Mouse (Mus musculus): ENCODE measurements at regions not wholly inside any gene's neighbourhood (a gene's known extent, or its start where the extent isn't known, plus 50 kb on each side); places are given as distances from the start of the nearest gene placed in this dataset.
"Not testable (repeated sequence)": the region's sequence is repeated elsewhere in the genome, so short reads cannot be mapped to it uniquely, and the experiment has no call there.

- no peaks in the 10 kb centered on the region for H3K27me3 ChIP-seq (replicated peaks)
- H3K4me1 ChIP-seq: 0 out of 2 replicates have a peak, but pooled peaks cover 5% of the 10 kb centered on the region
- H3K27ac ChIP-seq: no peak overlapping the region
- no peaks in the 10 kb centered on the region for H3K9me3 ChIP-seq
- no peaks in the 10 kb centered on the region for H3K36me3 ChIP-seq (replicated peaks)
- no peak overlapping the region for H3K4me3 ChIP-seq
- 28% methylated on average over 5 of the region's 5 CpGs for WGBS
- no peak for ATAC-seq (replicated peaks)
- no peak overlapping the region for H3K9ac ChIP-seq
- H3K4me2 ChIP-seq: no peak overlapping the region
Observed at GRCm38 (mm10) chr6:101669118-101669845, 291.6 kb upstream of the Pdzrn3 start.

- Histone ChIP-seq H3K4me3 (no peak overlapping the region), H3K36me3 (replicated peaks) (no peaks in the 10 kb centered on the region), H3K27me3 (replicated peaks) (no peaks in the 10 kb centered on the region), H3K27ac (no peak overlapping the region), H3K9me3 (no peaks in the 10 kb centered on the region), H3K9ac (no peak overlapping the region), H3K4me2 (no peak overlapping the region), H3K4me1 (no peaks in the 10 kb centered on the region)
- no peak for ATAC-seq (replicated peaks)
- 91% methylated on average over 6 of the region's 6 CpGs for WGBS
Observed at GRCm38 (mm10) chr6:101654351-101654750, 276.7 kb upstream of the Pdzrn3 start.

GRCm38 (mm10) chr6:101650348-101650747 is 272.7 kb upstream of the Pdzrn3 start:
- ATAC-seq (replicated peaks): not testable (repeated sequence)

GRCm38 (mm10) chr6:101617295-101617694 is 239.6 kb upstream of the Pdzrn3 start:
- no peak overlapping the region for H3K27ac ChIP-seq
- ATAC-seq (replicated peaks): no peak

More at GRCm38 (mm10) chr6:101650348-101650747, 272.7 kb upstream of the Pdzrn3 start:
- not testable (repeated sequence) for H3K36me3 ChIP-seq (replicated peaks); H3K4me3 ChIP-seq; H3K4me1 ChIP-seq; H3K27me3 ChIP-seq (replicated peaks); H3K27ac ChIP-seq; H3K4me2 ChIP-seq; H3K9me3 ChIP-seq; H3K9ac ChIP-seq
- 5% methylated on average over 5 of the region's 6 CpGs for WGBS

GRCm38 (mm10) chr6:101616776-101617175 is 239.1 kb upstream of the Pdzrn3 start:
- Histone ChIP-seq H3K27ac (no peak overlapping the region), H3K4me2 (no peak overlapping the region), H3K36me3 (replicated peaks) (no peaks in the 10 kb centered on the region), H3K27me3 (replicated peaks) (no peaks in the 10 kb centered on the region), H3K4me3 (no peak overlapping the region), H3K9ac (no peak overlapping the region), H3K4me1 (no peaks in the 10 kb centered on the region), H3K9me3 (no peaks in the 10 kb centered on the region)
- ATAC-seq (replicated peaks): 0 out of 2 replicates have a peak, but pooled peaks have one; percentile 70
- WGBS: 37% methylated on average over 3 of the region's 3 CpGs

More at GRCm38 (mm10) chr6:101617295-101617694, 239.6 kb upstream of the Pdzrn3 start:
- H3K9me3 ChIP-seq: no peaks in the 10 kb centered on the region
- no peaks in the 10 kb centered on the region for H3K27me3 ChIP-seq (replicated peaks)
- H3K4me3 ChIP-seq: no peak overlapping the region
- no peaks in the 10 kb centered on the region for H3K4me1 ChIP-seq
- H3K4me2 ChIP-seq: no peak overlapping the region
- no peaks in the 10 kb centered on the region for H3K36me3 ChIP-seq (replicated peaks)
- WGBS: 54% methylated on average over 1 of the region's 1 CpGs
- H3K9ac ChIP-seq: no peak overlapping the region

GRCm38 (mm10) chr6:101609015-101609414 is 231.3 kb upstream of the Pdzrn3 start:
- Histone ChIP-seq H3K4me1 (no peaks in the 10 kb centered on the region), H3K27me3 (replicated peaks) (no peaks in the 10 kb centered on the region), H3K27ac (no peak overlapping the region), H3K4me3 (no peak overlapping the region), H3K9me3 (no peaks in the 10 kb centered on the region), H3K36me3 (replicated peaks) (no peaks in the 10 kb centered on the region), H3K9ac (no peak overlapping the region), H3K4me2 (no peak overlapping the region)
- ATAC-seq (replicated peaks): no peak
- WGBS: 86% methylated on average over 4 of the region's 4 CpGs

- H3K9ac ChIP-seq: no peak overlapping the region
- no peak for ATAC-seq (replicated peaks)
- 84% methylated on average over 6 of the region's 6 CpGs for WGBS
- H3K9me3 ChIP-seq: no peaks in the 10 kb centered on the region
- H3K27me3 ChIP-seq (replicated peaks): no peaks in the 10 kb centered on the region
- no peak overlapping the region for H3K4me3 ChIP-seq
- no peaks in the 10 kb centered on the region for H3K36me3 ChIP-seq (replicated peaks)
- H3K27ac ChIP-seq: no peak overlapping the region
- no peaks in the 10 kb centered on the region for H3K4me1 ChIP-seq
- no peak overlapping the region for H3K4me2 ChIP-seq
Observed at GRCm38 (mm10) chr6:101603083-101603482, 225.4 kb upstream of the Pdzrn3 start.

GRCm38 (mm10) chr6:101596995-101597394 is 219.3 kb upstream of the Pdzrn3 start:
- H3K4me2 ChIP-seq: no peak overlapping the region
- H3K36me3 ChIP-seq (replicated peaks): no peaks in the 10 kb centered on the region
- no peaks in the 10 kb centered on the region for H3K9me3 ChIP-seq
- H3K4me3 ChIP-seq: no peak overlapping the region
- 87% methylated on average over 2 of the region's 2 CpGs for WGBS
- H3K27ac ChIP-seq: no peak overlapping the region
- no peaks in the 10 kb centered on the region for H3K4me1 ChIP-seq
- no peak for ATAC-seq (replicated peaks)
- H3K27me3 ChIP-seq (replicated peaks): no peaks in the 10 kb centered on the region
- no peak overlapping the region for H3K9ac ChIP-seq

GRCm38 (mm10) chr6:101593782-101594641 is 216.3 kb upstream of the Pdzrn3 start:
- H3K27ac ChIP-seq: no peak overlapping the region
- H3K36me3 ChIP-seq (replicated peaks): no peaks in the 10 kb centered on the region
- 73% methylated on average over 12 of the region's 12 CpGs for WGBS
- H3K4me2 ChIP-seq: no peak overlapping the region
- ATAC-seq (replicated peaks): no peak
- H3K4me3 ChIP-seq: no peak overlapping the region
- no peaks in the 10 kb centered on the region for H3K27me3 ChIP-seq (replicated peaks)
- no peak overlapping the region for H3K9ac ChIP-seq
- H3K4me1 ChIP-seq: no peaks in the 10 kb centered on the region
- H3K9me3 ChIP-seq: no peaks in the 10 kb centered on the region

- ATAC-seq (replicated peaks): no peak
- Histone ChIP-seq H3K27ac (no peak overlapping the region), H3K4me3 (no peak overlapping the region), H3K27me3 (replicated peaks) (no peaks in the 10 kb centered on the region), H3K9me3 (no peaks in the 10 kb centered on the region), H3K9ac (no peak overlapping the region), H3K4me2 (no peak overlapping the region), H3K36me3 (replicated peaks) (no peaks in the 10 kb centered on the region), H3K4me1 (no peaks in the 10 kb centered on the region)
- WGBS: 88% methylated on average over 16 of the region's 16 CpGs
Observed at GRCm38 (mm10) chr6:101585871-101586270, 208.2 kb upstream of the Pdzrn3 start.

- no peaks in the 10 kb centered on the region for H3K9me3 ChIP-seq
- no peak for ATAC-seq (replicated peaks)
- no peak overlapping the region for H3K4me2 ChIP-seq
- whole genome bisulfite sequencing: 88% methylated on average over 4 of the region's 4 CpGs
- no peaks in the 10 kb centered on the region for H3K27me3 ChIP-seq (replicated peaks)
- no peaks in the 10 kb centered on the region for H3K36me3 ChIP-seq (replicated peaks)
- no peak overlapping the region for H3K27ac ChIP-seq
- no peak overlapping the region for H3K4me3 ChIP-seq
- no peak overlapping the region for H3K9ac ChIP-seq
- H3K4me1 ChIP-seq: no peaks in the 10 kb centered on the region
Observed at GRCm38 (mm10) chr6:101580824-101581223, 203.1 kb upstream of the Pdzrn3 start.

- Histone ChIP-seq H3K9me3 (no peaks in the 10 kb centered on the region), H3K4me3 (no peak overlapping the region), H3K27me3 (replicated peaks) (no peaks in the 10 kb centered on the region), H3K27ac (no peak overlapping the region), H3K9ac (no peak overlapping the region), H3K4me1 (0 out of 2 replicates have a peak, but pooled peaks cover 2% of the 10 kb centered on the region), H3K36me3 (replicated peaks) (no peaks in the 10 kb centered on the region), H3K4me2 (no peak overlapping the region)
- ATAC-seq (replicated peaks): no peak
- WGBS: 96% methylated on average over 1 of the region's 1 CpGs
Observed at GRCm38 (mm10) chr6:101556096-101556495, 178.4 kb upstream of the Pdzrn3 start.
